Mouse (Mus musculus) layer of hippocampus, adult 9-10 months (tissue): ENCODE results near the gene Padi6.

Source experiments
- DNase-seq: peaks from one replicate; pipeline ENCODE4 v3.0.0; 2022; ENCODE audit warnings: low spot score

Gene Padi6

GRCm38 (mm10) chr4:140684141-140684871 is 58.1 kb downstream of the Padi6 start:
- DNase-seq: no peak

- DNase-seq: no peak
Observed at GRCm38 (mm10) chr4:140683608-140684007, 58.8 kb downstream of the Padi6 start.

GRCm38 (mm10) chr4:140680731-140681397 is 61.6 kb downstream of the Padi6 start:
- DNase-seq: no peak

- DNase-seq: peak; percentile 82
Observed at GRCm38 (mm10) chr4:140679723-140680380, 62.6 kb downstream of the Padi6 start.

- DNase-seq: no peak
Observed at GRCm38 (mm10) chr4:140679038-140679437, 63.4 kb downstream of the Padi6 start.
